Mouse (Mus musculus): ENCODE results near the gene Gm3646. TPM values are rescaled to one million over a fixed set of nuclear protein-coding genes. Genes with fewer than 3 reads are reported as not detected.

Gene Gm3646
- total and polyA plus RNA-seq, 2 experiments from 2014 or later: 3.7 to 17.4 TPM

- H3K9me3 ChIP-seq (replicated peaks; ENCODE audit: control insufficient read depth, low read length): no peaks in the 10 kb centered on the region
- DNase-seq (ENCODE audit: low spot score): no peak
- H3K4me3 ChIP-seq (ENCODE audit: low read depth, low read length): no peak overlapping the region
- TF ChIP-seq EP300 (IDR thresholded peaks at IDR 0.05; ENCODE audit: low read depth): no peak
- TF ChIP-seq CTCF (IDR thresholded peaks at IDR 0.05; ENCODE audit: low read depth): no peak
- no peak overlapping the region for H3K4me2 ChIP-seq (ENCODE audit: low read depth, low read length)
- H3K27me3 ChIP-seq (ENCODE audit: control insufficient read depth, insufficient read depth, low read length): no peaks in the 10 kb centered on the region
- ATAC-seq (ENCODE audit: insufficient read depth, low read depth): no peak
- peaks cover 11% of the 10 kb centered on the region for H3K4me1 ChIP-seq (ENCODE audit: control insufficient read depth, insufficient read depth)
- no peak overlapping the region for H3K27ac ChIP-seq (ENCODE audit: low read depth)
- no peak overlapping the region for H3K9ac ChIP-seq (replicated peaks; ENCODE audit: low read depth, low read length)
- 86% methylated on average over 11 of the region's 11 CpGs for WGBS
- no peaks in the 10 kb centered on the region for H3K36me3 ChIP-seq (replicated peaks; ENCODE audit: control insufficient read depth, insufficient read depth, low read length)
Measured at GRCm38 (mm10) chr1:39830786-39831593, 25.9 kb upstream of the Gm3646 start.

GRCm38 (mm10) chr1:39824902-39825301 is 19.8 kb upstream of the Gm3646 start:
- Histone ChIP-seq H3K4me2 (ENCODE audit: low read depth, low read length) (no peak overlapping the region), H3K9ac (replicated peaks; ENCODE audit: low read depth, low read length) (no peak overlapping the region), H3K4me1 (ENCODE audit: control insufficient read depth, insufficient read depth) (no peaks in the 10 kb centered on the region), H3K36me3 (replicated peaks; ENCODE audit: control insufficient read depth, insufficient read depth, low read length) (no peaks in the 10 kb centered on the region), H3K4me3 (ENCODE audit: low read depth, low read length) (no peak overlapping the region), H3K9me3 (replicated peaks; ENCODE audit: control insufficient read depth, low read length) (no peaks in the 10 kb centered on the region), H3K27ac (ENCODE audit: low read depth) (no peak overlapping the region), H3K27me3 (ENCODE audit: control insufficient read depth, insufficient read depth, low read length) (no peaks in the 10 kb centered on the region)
- ATAC-seq (ENCODE audit: insufficient read depth, low read depth): no peak
- WGBS: 36% methylated on average over 4 of the region's 4 CpGs
- TF ChIP-seq CTCF (IDR thresholded peaks at IDR 0.05; ENCODE audit: low read depth) (no peak), EP300 (IDR thresholded peaks at IDR 0.05; ENCODE audit: low read depth) (no peak)
- no peak for DNase-seq (ENCODE audit: low spot score)

DNA sequence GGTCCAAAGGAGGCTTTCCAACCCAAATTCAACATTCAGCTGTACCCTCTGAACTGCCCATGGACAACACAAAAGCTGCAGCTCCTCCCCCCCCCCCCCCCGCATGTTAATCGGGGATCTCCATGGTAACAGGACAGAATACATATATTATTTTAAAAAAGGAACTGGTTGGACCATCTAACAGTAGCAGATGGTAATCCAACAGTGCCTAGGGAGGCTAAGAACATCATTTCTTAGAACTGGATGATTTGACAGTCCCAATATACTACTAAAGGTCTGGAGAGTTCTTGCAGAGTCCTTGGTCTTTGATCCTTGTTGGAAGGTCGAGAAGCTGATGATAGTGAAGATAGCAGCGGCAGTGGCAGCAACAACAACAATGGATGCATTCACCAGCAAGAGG is 19.1 kb upstream of the Gm3646 start:
- ATAC-seq (ENCODE audit: insufficient read depth, low read depth): no peak
- DNase-seq (ENCODE audit: low spot score): no peak
- no peaks in the 10 kb centered on the region for H3K27me3 ChIP-seq (ENCODE audit: control insufficient read depth, insufficient read depth, low read length)
- no peaks in the 10 kb centered on the region for H3K9me3 ChIP-seq (replicated peaks; ENCODE audit: control insufficient read depth, low read length)
- no peak overlapping the region for H3K9ac ChIP-seq (replicated peaks; ENCODE audit: low read depth, low read length)
- H3K4me1 ChIP-seq (ENCODE audit: control insufficient read depth, insufficient read depth): no peaks in the 10 kb centered on the region
- no peak overlapping the region for H3K4me3 ChIP-seq (ENCODE audit: low read depth, low read length)
- no peak overlapping the region for H3K27ac ChIP-seq (ENCODE audit: low read depth)
- TF ChIP-seq CTCF (IDR thresholded peaks at IDR 0.05; ENCODE audit: low read depth) (no peak), EP300 (IDR thresholded peaks at IDR 0.05; ENCODE audit: low read depth) (no peak)
- WGBS: 63% methylated on average over 4 of the region's 4 CpGs
- H3K4me2 ChIP-seq (ENCODE audit: low read depth, low read length): no peak overlapping the region
- no peaks in the 10 kb centered on the region for H3K36me3 ChIP-seq (replicated peaks; ENCODE audit: control insufficient read depth, insufficient read depth, low read length)

GRCm38 (mm10) chr1:39819596-39819995 is 14.5 kb upstream of the Gm3646 start:
- no peak overlapping the region for H3K27ac ChIP-seq (ENCODE audit: low read depth)
- TF ChIP-seq CTCF (IDR thresholded peaks at IDR 0.05; ENCODE audit: low read depth) (no peak), EP300 (IDR thresholded peaks at IDR 0.05; ENCODE audit: low read depth) (no peak)
- no peaks in the 10 kb centered on the region for H3K9me3 ChIP-seq (replicated peaks; ENCODE audit: control insufficient read depth, low read length)
- no peaks in the 10 kb centered on the region for H3K36me3 ChIP-seq (replicated peaks; ENCODE audit: control insufficient read depth, insufficient read depth, low read length)
- ATAC-seq (ENCODE audit: insufficient read depth, low read depth) (no peak), DNase-seq (ENCODE audit: low spot score) (no peak)
- H3K4me3 ChIP-seq (ENCODE audit: low read depth, low read length): no peak overlapping the region
- H3K9ac ChIP-seq (replicated peaks; ENCODE audit: low read depth, low read length): no peak overlapping the region
- no peaks in the 10 kb centered on the region for H3K27me3 ChIP-seq (ENCODE audit: control insufficient read depth, insufficient read depth, low read length)
- WGBS: 73% methylated on average over 10 of the region's 10 CpGs
- H3K4me2 ChIP-seq (ENCODE audit: low read depth, low read length): no peak overlapping the region
- no peaks in the 10 kb centered on the region for H3K4me1 ChIP-seq (ENCODE audit: control insufficient read depth, insufficient read depth)

- WGBS: 88% methylated on average over 5 of the region's 5 CpGs
- Histone ChIP-seq H3K4me3 (ENCODE audit: low read depth, low read length) (no peak overlapping the region), H3K9me3 (replicated peaks; ENCODE audit: control insufficient read depth, low read length) (no peaks in the 10 kb centered on the region), H3K36me3 (replicated peaks; ENCODE audit: control insufficient read depth, insufficient read depth, low read length) (no peaks in the 10 kb centered on the region), H3K9ac (replicated peaks; ENCODE audit: low read depth, low read length) (no peak overlapping the region), H3K4me1 (ENCODE audit: control insufficient read depth, insufficient read depth) (no peaks in the 10 kb centered on the region), H3K27ac (ENCODE audit: low read depth) (no peak overlapping the region), H3K4me2 (ENCODE audit: low read depth, low read length) (no peak overlapping the region), H3K27me3 (ENCODE audit: control insufficient read depth, insufficient read depth, low read length) (no peaks in the 10 kb centered on the region)
- TF ChIP-seq CTCF (IDR thresholded peaks at IDR 0.05; ENCODE audit: low read depth) (no peak), EP300 (IDR thresholded peaks at IDR 0.05; ENCODE audit: low read depth) (no peak)
- ATAC-seq (ENCODE audit: insufficient read depth, low read depth) (no peak), DNase-seq (ENCODE audit: low spot score) (no peak)
Measured at GRCm38 (mm10) chr1:39815766-39816165, 10.6 kb upstream of the Gm3646 start.

- no peak overlapping the region for H3K4me3 ChIP-seq (ENCODE audit: low read depth, low read length)
- H3K9ac ChIP-seq (replicated peaks; ENCODE audit: low read depth, low read length): no peak overlapping the region
- WGBS: 74% methylated on average over 4 of the region's 4 CpGs
- no peaks in the 10 kb centered on the region for H3K9me3 ChIP-seq (replicated peaks; ENCODE audit: control insufficient read depth, low read length)
- DNase-seq (ENCODE audit: low spot score) (no peak), ATAC-seq (ENCODE audit: insufficient read depth, low read depth) (no peak)
- H3K4me1 ChIP-seq (ENCODE audit: control insufficient read depth, insufficient read depth): no peaks in the 10 kb centered on the region; the same call in 1 of the 2 replicates
- no peak overlapping the region for H3K27ac ChIP-seq (ENCODE audit: low read depth)
- no peaks in the 10 kb centered on the region for H3K36me3 ChIP-seq (replicated peaks; ENCODE audit: control insufficient read depth, insufficient read depth, low read length)
- no peak overlapping the region for H3K4me2 ChIP-seq (ENCODE audit: low read depth, low read length)
- no peak for TF ChIP-seq CTCF (IDR thresholded peaks at IDR 0.05; ENCODE audit: low read depth)
- TF ChIP-seq EP300 (IDR thresholded peaks at IDR 0.05; ENCODE audit: low read depth): no peak
- H3K27me3 ChIP-seq (ENCODE audit: control insufficient read depth, insufficient read depth, low read length): no peaks in the 10 kb centered on the region
Measured at GRCm38 (mm10) chr1:39813067-39813466, 7.9 kb upstream of the Gm3646 start.
